Mouse (Mus musculus): Measurements from ENCODE around the gene Ttll11.
A peak's percentile ranks its signal among the peaks of the same experiment; 100 is the strongest.

Gene Ttll11

GRCm38 (mm10) chr2:35859708-35860393, 119.9 kb downstream of the Ttll11 start:
- DNase-seq (ENCODE audit: extremely low read depth, insufficient read length, low spot score) = no peak

- DNase-seq (ENCODE audit: extremely low read depth, insufficient read length, low spot score) = no peak
These were observed 121.4 kb downstream of the Ttll11 start for GRCm38 (mm10) chr2:35858281-35858680.

- no peak for DNase-seq (ENCODE audit: extremely low read depth, insufficient read length, low spot score)
These were observed 122.8 kb downstream of the Ttll11 start for GRCm38 (mm10) chr2:35856901-35857300.

- DNase-seq (ENCODE audit: extremely low read depth, insufficient read length, low spot score) = no peak
These were observed 124.8 kb downstream of the Ttll11 start for GRCm38 (mm10) chr2:35854877-35855276.

- DNase-seq (ENCODE audit: extremely low read depth, insufficient read length, low spot score) = no peak
These were observed 126.7 kb downstream of the Ttll11 start for GRCm38 (mm10) chr2:35852971-35853370.

- DNase-seq (ENCODE audit: extremely low read depth, insufficient read length, low spot score) = no peak
These were observed 127.6 kb downstream of the Ttll11 start for GRCm38 (mm10) chr2:35852164-35852509.

- no peak for DNase-seq (ENCODE audit: extremely low read depth, insufficient read length, low spot score)
These were observed 128.1 kb downstream of the Ttll11 start for GRCm38 (mm10) chr2:35851420-35852163.

GRCm38 (mm10) chr2:35849632-35850230, 130.0 kb downstream of the Ttll11 start:
- DNase-seq (ENCODE audit: extremely low read depth, insufficient read length, low spot score) = no peak

- peak; percentile 21 for DNase-seq (ENCODE audit: extremely low read depth, insufficient read length, low spot score)
These were observed 133.9 kb downstream of the Ttll11 start for GRCm38 (mm10) chr2:35845611-35846504.

- DNase-seq (ENCODE audit: extremely low read depth, insufficient read length, low spot score) = no peak
These were observed 135.6 kb downstream of the Ttll11 start for GRCm38 (mm10) chr2:35843896-35844690.

GRCm38 (mm10) chr2:35842780-35843474, 136.8 kb downstream of the Ttll11 start:
- no peak for DNase-seq (ENCODE audit: extremely low read depth, insufficient read length, low spot score)

- DNase-seq (ENCODE audit: extremely low read depth, insufficient read length, low spot score) = no peak
These were observed 137.8 kb downstream of the Ttll11 start for GRCm38 (mm10) chr2:35841841-35842420.

GRCm38 (mm10) chr2:35840956-35841816, 138.5 kb downstream of the Ttll11 start:
- DNase-seq (ENCODE audit: extremely low read depth, insufficient read length, low spot score) = peak; percentile 28

- DNase-seq (ENCODE audit: extremely low read depth, insufficient read length, low spot score) = no peak
These were observed 140.8 kb downstream of the Ttll11 start for GRCm38 (mm10) chr2:35838751-35839479.

- no peak for DNase-seq (ENCODE audit: extremely low read depth, insufficient read length, low spot score)
These were observed 145.4 kb downstream of the Ttll11 start for GRCm38 (mm10) chr2:35834198-35834913.

GRCm38 (mm10) chr2:35833546-35833945, 146.2 kb downstream of the Ttll11 start:
- DNase-seq (ENCODE audit: extremely low read depth, insufficient read length, low spot score) = no peak

All from 3134 (cell line).